Mouse (Mus musculus): Measurements from ENCODE around the gene Hcar1. TPM values are rescaled to one million over a fixed set of nuclear protein-coding genes. Genes with fewer than 3 reads are reported as not detected.

The Hcar1 gene
- polyA plus RNA-seq (2012; rRNA removed) = 0.56 and 0.70 TPM in 2 replicates

GRCm38 (mm10) chr5:123879928-123880327 lies at the start of gene Hcar1:
Gene Hcar1, minus strand, starts transcription at chr5:123880020.

GRCm38 (mm10) chr5:123927118-123927517 lies 47.3 kb upstream of the Hcar1 start, which contains the start of gene Gm43518:
Gene Gm43518, plus strand, starts transcription at chr5:123927418.

GRCm38 (mm10) chr5:123906976-123907630 lies 27.3 kb upstream of the Hcar1 start, which contains the start of gene Denr:
Gene Denr, plus strand, starts transcription at chr5:123907175.

GRCm38 (mm10) chr5:123865365-123865764 lies 14.5 kb downstream of the Hcar1 start, which contains the start of gene Hcar2:
Gene Hcar2, minus strand, starts transcription at chr5:123865499.

Other genes starting within 250 kb of the Hcar1 start
- gene Clip1, start 195.4 kb downstream of the Hcar1 start, polyA plus RNA-seq (2012; rRNA removed) = 90.5 and 98.9 TPM in 2 replicates
- 76.6 and 77.2 TPM in 2 replicates for gene Zcchc8, start 158.9 kb downstream of the Hcar1 start, polyA plus RNA-seq (2012; rRNA removed)
- 117 and 121 TPM in 2 replicates for gene Rsrc2, start 130.6 kb downstream of the Hcar1 start, polyA plus RNA-seq (2012; rRNA removed)
- 5.1 and 6.6 TPM in 2 replicates for gene Kntc1, start 130.3 kb downstream of the Hcar1 start, polyA plus RNA-seq (2012; rRNA removed)
- not detected in 2 replicates for gene Hcar2, start 14.5 kb downstream of the Hcar1 start, polyA plus RNA-seq (2012; rRNA removed)
- 62.9 and 66.0 TPM in 2 replicates for gene Denr, start 27.2 kb upstream of the Hcar1 start, polyA plus RNA-seq (2012; rRNA removed)
- gene Gm43518, start 47.4 kb upstream of the Hcar1 start, polyA plus RNA-seq (2012; rRNA removed) = 1.2 and 2.0 TPM in 2 replicates
- gene Ccdc62, start 50.7 kb upstream of the Hcar1 start, polyA plus RNA-seq (2012; rRNA removed) = 6.4 and 7.0 TPM in 2 replicates
- 27.3 and 28.8 TPM in 2 replicates for gene Hip1r, start 93.6 kb upstream of the Hcar1 start, polyA plus RNA-seq (2012; rRNA removed)
- gene Vps37b, start 152.2 kb upstream of the Hcar1 start, polyA plus RNA-seq (2012; rRNA removed) = 61.2 and 62.9 TPM in 2 replicates
- 11.4 and 11.5 TPM in 2 replicates for gene Abcb9, start 215.8 kb upstream of the Hcar1 start, polyA plus RNA-seq (2012; rRNA removed)
- gene Ogfod2, start 232.3 kb upstream of the Hcar1 start, polyA plus RNA-seq (2012; rRNA removed) = 45.7 and 48.0 TPM in 2 replicates
- 70.6 and 72.6 TPM in 2 replicates for gene Arl6ip4, start 236.1 kb upstream of the Hcar1 start, polyA plus RNA-seq (2012; rRNA removed)

Data from central nervous system, embryonic 18 days (tissue).